ENCODE assay signal across 10 mouse cellular contexts in the genomic region with DNA sequence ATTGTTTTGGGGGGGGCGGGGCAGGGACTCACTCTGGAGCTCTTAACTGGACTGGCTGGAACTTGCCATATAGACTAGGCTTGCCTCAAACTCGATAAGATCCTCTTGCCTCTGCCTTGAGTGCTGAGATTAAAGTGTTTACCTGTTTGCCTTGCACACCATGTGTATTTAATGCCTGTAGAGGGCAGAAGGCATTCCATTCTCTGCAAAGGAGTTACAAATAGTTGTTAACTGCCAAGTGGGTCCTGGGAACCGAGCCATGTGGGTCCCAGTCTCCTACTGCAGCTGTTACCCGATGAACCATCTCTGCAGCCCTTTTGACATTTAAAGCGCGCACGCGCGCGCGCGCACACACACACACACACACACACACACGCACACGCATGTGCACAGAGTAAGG. TPM values are rescaled to one million over a fixed set of nuclear protein-coding genes. Genes with fewer than 3 reads are reported as not detected.
DNase-seq lines count a peak whose midpoint lies in the region; ATAC-seq and TF ChIP-seq lines count a peak whose summit lies in the region.
"Had no signal": no experiment of that assay in that cellular context is flagged by ENCODE, and none has a peak within 500 bp of the region (broad histone marks: within the 10 kb centered on the region; RNA-seq: fewer than 3 reads in every experiment).

No protein-coding gene starts in this region.

- H3K36me3 ChIP-seq in embryonic facial prominence, embryonic 12.5 days: peaks cover 40% of the 10 kb centered on the region
- peaks cover 37% of the 10 kb centered on the region for H3K36me3 ChIP-seq in intestine, postnatal 0 days (ENCODE audit: control insufficient read depth, insufficient read depth)

- no peak overlapping the region for H3K9ac ChIP-seq in embryonic facial prominence, embryonic 12.5 days
- H3K9ac ChIP-seq in intestine, postnatal 0 days (ENCODE audit: low read depth, low read length): no peak overlapping the region

- DNase-seq in cerebellum, postnatal 10 days: peak; percentile 19 to 41
- DNase-seq in cerebellum, adult 11-12 months: no peak
- DNase-seq in lung, postnatal 25 days (ENCODE audit: low spot score): peak; percentile 44
- DNase-seq in retina, postnatal 1 day: no peak
- DNase-seq in frontal cortex, postnatal 10 days (ENCODE audit: low spot score in 2 of 2): no peak
- DNase-seq in adrenal gland, postnatal 4 days (ENCODE audit: low spot score in 2 of 2): no peak
- DNase-seq: right cerebral cortex, adult 18-20 months had no signal

- TF ChIP-seq CTCF in intestine, postnatal 0 days (IDR thresholded peaks at IDR 0.05; ENCODE audit: low read depth): no peak

- peak overlapping the region; percentile 88 for H3K4me2 ChIP-seq in embryonic facial prominence, embryonic 12.5 days (replicated peaks)
- peak overlapping the region; percentile 74 for H3K4me2 ChIP-seq in intestine, postnatal 0 days (replicated peaks; ENCODE audit: low read depth)

- H3K27ac ChIP-seq in embryonic facial prominence, embryonic 12.5 days: no peak overlapping the region
- H3K27ac ChIP-seq in intestine, postnatal 0 days (ENCODE audit: low read depth, low read length): no peak overlapping the region

- no peak for ATAC-seq in embryonic facial prominence, embryonic 12.5 days (ENCODE audit: insufficient number of reproducible peaks, insufficient read depth, low FRiP score, low TSS enrichment)
- ATAC-seq in intestine, postnatal 0 days: no peak

- H3K27me3 ChIP-seq in embryonic facial prominence, embryonic 12.5 days: no peaks in the 10 kb centered on the region
- H3K27me3 ChIP-seq in intestine, postnatal 0 days (replicated peaks; ENCODE audit: control insufficient read depth, insufficient read depth, low read length): no peaks in the 10 kb centered on the region

- no peaks in the 10 kb centered on the region for H3K9me3 ChIP-seq in embryonic facial prominence, embryonic 12.5 days
- H3K9me3 ChIP-seq in intestine, postnatal 0 days (ENCODE audit: control insufficient read depth): no peaks in the 10 kb centered on the region
- H3K9me3 ChIP-seq: heart, embryonic 10.5 days had no signal

- peaks cover 17% of the 10 kb centered on the region for H3K4me1 ChIP-seq in embryonic facial prominence, embryonic 12.5 days
- H3K4me1 ChIP-seq in intestine, postnatal 0 days (replicated peaks; ENCODE audit: control insufficient read depth, insufficient read depth, low read length): 0 out of 2 replicates have a peak, but pooled peaks cover 9% of the 10 kb centered on the region

- WGBS in embryonic facial prominence, embryonic 12.5 days: 92% methylated on average over 14 of the region's 14 CpGs
- 87% methylated on average over 14 of the region's 14 CpGs for WGBS in intestine, postnatal 0 days

- peak overlapping the region; percentile 56; the same call in 1 of the 2 replicates for H3K4me3 ChIP-seq in embryonic facial prominence, embryonic 12.5 days
- no peak overlapping the region for H3K4me3 ChIP-seq in intestine, postnatal 0 days (ENCODE audit: low read depth, low read length)

RNA-seq across cellular contexts. Expression of a gene that starts 1.4 kb away (rescaled TPM):
- polyA plus RNA-seq in embryonic facial prominence, embryonic 12.5 days (2016; fragmentation: Nextera tagmentation; extraction: Ambion mirVana): 44.2 and 44.5 TPM in 2 replicates
- polyA plus RNA-seq in intestine, postnatal 0 days (2015; fragmentation: Nextera tagmentation; extraction: Ambion mirVana): 15.6 and 17.7 TPM in 2 replicates
- total RNA-seq in adrenal gland, postnatal 4 days (2021): 10 to 100 TPM; 45.1 to 45.5 TPM

RNA-seq across cellular contexts. Expression of a gene that starts 8.8 kb away (rescaled TPM):
- polyA plus RNA-seq in embryonic facial prominence, embryonic 12.5 days (2016; fragmentation: Nextera tagmentation; extraction: Ambion mirVana): 465 and 500 TPM in 2 replicates
- 681 and 717 TPM in 2 replicates for polyA plus RNA-seq in intestine, postnatal 0 days (2015; fragmentation: Nextera tagmentation; extraction: Ambion mirVana)
- 100 to 1,000 TPM; 411 to 441 TPM for total RNA-seq in adrenal gland, postnatal 4 days (2021)

RNA-seq across cellular contexts. Expression of a gene that starts 11.4 kb away (rescaled TPM):
- polyA plus RNA-seq in embryonic facial prominence, embryonic 12.5 days (2016; fragmentation: Nextera tagmentation; extraction: Ambion mirVana): not detected in 2 replicates
- not detected in 2 replicates for polyA plus RNA-seq in intestine, postnatal 0 days (2015; fragmentation: Nextera tagmentation; extraction: Ambion mirVana)
- not detected for total RNA-seq in adrenal gland, postnatal 4 days (2021)
- polyA plus RNA-seq: heart, embryonic 10.5 days had no signal

RNA-seq across cellular contexts. Expression of a gene that starts 18.3 kb away (rescaled TPM):
- polyA plus RNA-seq in embryonic facial prominence, embryonic 12.5 days (2016; fragmentation: Nextera tagmentation; extraction: Ambion mirVana): 0.17 and 0.38 TPM in 2 replicates
- polyA plus RNA-seq in intestine, postnatal 0 days (2015; fragmentation: Nextera tagmentation; extraction: Ambion mirVana): 0.12 and 0.33 TPM in 2 replicates
- 1 to 10 TPM; 4.5 to 5.8 TPM for total RNA-seq in adrenal gland, postnatal 4 days (2021)

Comparison
In these comparisons a context has a peak if more than half of its experiments do, and no peak if none do; other contexts are left out.
1. DNase-seq: peak in cerebellum, postnatal 10 days (2 of 2) and lung, postnatal 25 days (single experiment); none in cerebellum, adult 11-12 months (single experiment), retina, postnatal 1 day (single experiment), frontal cortex, postnatal 10 days (0 of 2) and adrenal gland, postnatal 4 days (0 of 2).